Mouse (Mus musculus) v-Abl transformed pro-B cells (cell line): ENCODE measurements around the gene Rgs8.

Experiments
- in situ Hi-C, 2 experiments: fragments of 400-800 bp; cut with MboI; formaldehyde crosslinking; loops; one replicate each; pipeline ENCODE4 v1.15.1; 2025; ENCODE audit not compliant: unreplicated experiment in 2 of 2

Gene Rgs8

GRCm38 (mm10) chr1:153702853-153703410 is 50.1 kb downstream of the Rgs8 start:
- in situ Hi-C loops = loop anchor here (5.0 kb wide), 1 partner anchor 34 kb away; no protein-coding TSS in a partner anchor

DNA sequence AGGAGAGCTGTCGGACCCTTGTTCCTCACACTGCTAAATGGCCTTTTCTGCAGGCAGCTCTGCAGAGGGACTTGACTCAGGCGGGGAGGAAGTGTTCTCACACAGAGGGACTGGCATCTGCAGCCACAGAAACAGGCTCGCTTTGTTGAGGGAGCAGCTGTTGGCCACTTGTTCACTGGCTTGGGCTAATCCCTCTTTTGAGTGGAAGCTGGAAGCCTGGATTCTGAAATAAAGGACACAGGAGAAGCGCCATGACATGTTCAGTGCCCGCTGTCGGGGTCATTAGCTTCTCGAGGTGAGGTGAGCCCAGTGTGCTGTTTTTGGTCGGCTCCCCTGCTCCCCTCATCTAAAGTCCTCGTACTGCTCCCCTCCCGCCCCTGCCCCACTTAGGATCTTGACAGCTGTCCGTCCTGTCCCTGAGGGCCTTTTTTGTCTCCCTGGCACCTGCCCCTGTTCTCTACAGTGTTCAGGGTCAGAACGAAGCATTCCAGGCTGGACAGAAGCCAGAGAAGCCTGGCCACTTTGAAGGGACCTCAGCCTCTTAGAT is 50.7 kb downstream of the Rgs8 start:
- in situ Hi-C loops = loop anchor here (5.0 kb wide), 1 partner anchor 34 kb away; no protein-coding TSS in a partner anchor

- in situ Hi-C loops = loop anchor here (5.0 kb wide), 1 partner anchor 33 kb away; no protein-coding TSS in a partner anchor
These were observed 51.3 kb downstream of the Rgs8 start for GRCm38 (mm10) chr1:153704174-153704573.

DNA sequence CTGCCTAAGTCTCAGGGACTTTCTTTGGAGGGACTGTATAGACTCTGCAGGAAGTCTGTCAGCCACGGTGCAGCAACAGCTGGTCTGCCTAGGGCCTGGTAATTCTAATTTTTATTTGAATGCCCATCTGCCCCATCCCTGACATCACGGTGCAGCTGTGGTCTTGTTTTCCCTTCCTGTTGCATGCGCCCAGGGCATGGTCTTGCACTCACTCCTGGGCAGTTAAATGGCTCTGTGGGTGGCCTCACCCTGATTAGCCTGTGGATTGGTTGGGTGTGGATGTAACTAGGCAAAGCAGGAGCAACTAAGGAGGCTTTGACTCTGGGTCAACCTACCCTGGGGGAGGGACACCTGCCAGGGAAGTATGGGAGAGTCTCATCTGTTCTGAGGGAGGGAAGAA is 52.2 kb downstream of the Rgs8 start:
- in situ Hi-C loops = loop anchor here (5.0 kb wide), 1 partner anchor 32 kb away; no protein-coding TSS in a partner anchor

DNA sequence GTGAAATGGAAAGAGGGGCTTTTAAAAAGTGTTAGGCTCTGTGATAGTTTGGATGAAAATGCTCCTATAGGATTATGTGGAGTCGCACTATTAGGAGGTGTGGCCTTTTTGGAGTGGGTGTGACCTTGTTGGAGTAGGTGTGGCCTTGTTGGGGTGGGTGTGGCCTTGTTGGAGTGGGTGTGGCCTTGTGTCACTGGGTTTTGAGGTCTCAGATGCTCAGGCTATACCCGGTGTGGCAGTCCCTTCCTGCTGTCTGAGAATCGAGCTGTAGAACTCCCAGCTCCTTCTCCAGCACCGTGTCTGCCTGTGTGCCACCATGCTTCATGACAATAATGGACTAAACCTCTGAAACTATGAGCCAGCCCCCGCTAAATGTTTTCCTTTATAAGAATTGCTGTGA is 55.8 kb downstream of the Rgs8 start:
- in situ Hi-C loops = no loop called here

- in situ Hi-C loops = no loop called here
These were observed 56.6 kb downstream of the Rgs8 start for GRCm38 (mm10) chr1:153709451-153709850.

DNA sequence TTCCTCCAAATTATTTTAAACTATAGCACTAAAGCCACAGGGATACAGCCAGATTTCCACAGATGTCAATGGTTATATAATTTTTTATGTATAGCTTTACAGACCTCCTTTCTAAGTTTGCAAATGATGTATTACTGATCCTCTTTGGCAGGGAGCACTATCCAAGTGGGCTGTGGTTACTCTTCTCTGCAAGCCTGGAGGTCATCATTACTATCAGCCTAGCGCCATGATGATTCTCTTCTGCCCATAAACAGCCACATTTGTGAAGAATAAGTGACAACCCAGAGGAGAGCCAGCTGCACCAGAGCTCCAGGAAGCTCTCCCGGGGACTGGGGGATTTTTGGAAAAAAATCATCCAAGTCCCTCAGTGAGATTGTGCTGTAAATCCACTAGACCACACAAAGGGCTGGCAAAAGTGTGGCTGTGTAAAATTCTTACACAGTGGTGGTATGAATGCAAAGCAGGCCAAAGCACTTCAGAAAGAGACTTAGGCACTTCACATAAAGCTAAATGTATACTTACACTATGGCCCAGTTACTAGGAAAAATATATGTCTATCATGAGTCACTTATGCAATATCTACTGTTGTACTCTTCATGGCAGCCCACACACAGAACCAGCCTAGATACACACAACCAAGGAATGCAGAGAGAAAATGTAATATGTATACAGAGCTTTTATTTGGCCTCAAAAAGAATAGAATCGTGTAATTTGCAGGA is 58.9 kb downstream of the Rgs8 start:
- in situ Hi-C loops = no loop called here

DNA sequence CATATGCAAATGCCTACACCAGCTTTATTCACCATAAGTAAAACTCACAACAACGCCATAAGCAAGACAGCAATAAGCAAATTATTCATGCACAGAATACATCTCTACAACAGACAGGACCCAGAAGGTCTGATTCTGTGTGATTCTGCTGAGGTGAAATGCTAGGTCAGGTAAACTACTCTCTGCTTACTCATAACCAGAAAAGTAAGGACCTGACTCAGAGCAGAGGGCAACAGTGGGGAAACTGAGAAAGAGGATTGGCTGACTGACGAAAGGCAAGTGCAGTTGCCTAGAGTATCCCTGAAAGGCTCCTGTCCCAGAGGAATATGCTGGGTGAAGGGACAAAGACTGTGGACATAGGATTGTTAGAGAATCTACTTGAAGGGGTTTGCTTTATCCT is 59.8 kb downstream of the Rgs8 start:
- in situ Hi-C loops = no loop called here

- in situ Hi-C loops = no loop called here
These were observed 65.2 kb downstream of the Rgs8 start for GRCm38 (mm10) chr1:153717990-153718389.

GRCm38 (mm10) chr1:153720935-153721334 is 68.1 kb downstream of the Rgs8 start:
- in situ Hi-C loops = no loop called here

DNA sequence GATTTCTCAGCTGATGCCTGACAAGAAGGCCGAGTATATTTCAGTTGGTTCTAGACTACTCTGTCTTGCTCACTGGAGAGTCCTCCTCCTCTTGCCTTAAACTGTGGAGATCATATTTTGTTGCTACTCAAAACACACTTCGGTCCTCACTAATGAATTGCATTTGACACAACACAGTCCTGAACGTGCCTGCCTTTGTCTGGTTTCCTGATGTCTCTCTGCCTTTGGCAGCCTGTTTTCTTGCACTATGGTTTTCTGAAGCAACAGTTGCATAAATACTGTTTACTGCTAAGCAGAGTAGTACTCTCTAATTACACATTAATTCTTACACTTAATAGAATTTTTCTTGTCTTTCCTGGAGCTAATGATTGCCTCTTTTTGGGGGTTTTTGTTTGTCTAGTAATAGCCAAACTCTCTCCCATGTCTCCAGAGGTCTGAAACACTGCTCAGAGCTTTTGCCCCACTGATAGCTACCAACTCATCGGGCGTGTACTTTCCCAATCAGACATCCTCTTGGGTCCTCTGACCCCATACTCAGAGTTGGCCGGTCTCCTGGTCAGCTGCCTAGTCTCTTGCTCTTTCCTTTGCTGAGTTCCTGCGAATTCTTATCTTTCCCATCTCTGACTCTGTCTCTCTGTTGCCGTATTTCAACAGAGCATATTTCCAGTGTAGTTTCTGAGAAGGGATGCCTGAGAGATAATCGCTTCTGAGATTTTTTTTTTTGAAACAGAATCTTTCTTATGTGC is 68.9 kb downstream of the Rgs8 start:
- in situ Hi-C loops = no loop called here

- in situ Hi-C loops = no loop called here
These were observed 70.6 kb downstream of the Rgs8 start for GRCm38 (mm10) chr1:153723426-153723825.

DNA sequence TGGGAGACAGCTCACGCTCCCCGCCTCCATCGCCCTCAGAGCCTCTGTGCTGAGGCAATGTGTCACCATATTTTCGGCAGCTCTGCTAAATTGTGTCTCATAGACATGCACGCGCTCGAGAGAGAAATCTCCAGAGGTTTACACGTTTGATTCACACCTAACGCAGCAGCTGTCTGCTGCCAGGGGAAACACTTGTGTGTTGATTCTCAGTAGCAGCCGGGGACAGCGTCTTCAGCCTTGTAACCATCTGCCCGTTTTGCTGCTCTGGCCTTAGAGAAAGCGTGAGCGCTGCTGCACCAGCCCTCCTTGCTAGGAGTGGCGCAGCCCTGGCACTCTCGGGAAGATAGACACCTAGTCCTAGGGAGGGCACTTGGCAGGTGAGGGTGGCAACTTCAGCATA is 73.8 kb downstream of the Rgs8 start:
- in situ Hi-C loops = no loop called here

GRCm38 (mm10) chr1:153729806-153730205 is 77.0 kb downstream of the Rgs8 start:
- in situ Hi-C loops = no loop called here

- in situ Hi-C loops = no loop called here
These were observed 77.8 kb downstream of the Rgs8 start for GRCm38 (mm10) chr1:153730671-153731070.

GRCm38 (mm10) chr1:153733181-153733580 is 80.4 kb downstream of the Rgs8 start:
- in situ Hi-C loops = no loop called here

DNA sequence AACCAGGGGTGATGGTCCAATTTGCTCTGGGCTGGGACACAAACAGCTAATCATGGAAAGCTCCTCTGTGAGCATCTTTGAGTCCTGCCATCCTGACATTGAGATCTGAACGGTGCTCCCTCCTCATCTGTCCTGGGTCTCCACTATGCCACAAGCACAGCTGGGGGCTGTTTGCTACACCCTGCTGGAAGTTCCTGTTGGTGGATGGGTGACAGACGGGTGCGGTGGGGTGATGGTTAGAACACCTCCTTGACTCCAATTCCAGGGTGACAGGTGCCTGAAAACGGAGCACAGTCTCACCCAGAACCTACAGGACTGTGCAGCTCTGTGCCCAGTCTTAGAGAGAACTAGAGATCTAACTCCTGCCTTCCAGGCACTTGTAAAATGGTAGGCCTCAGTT is 82.0 kb downstream of the Rgs8 start:
- in situ Hi-C loops = loop anchor here (5.0 kb wide), 1 partner anchor 33 kb away; no protein-coding TSS in a partner anchor

- in situ Hi-C loops = loop anchor here (5.0 kb wide), 1 partner anchor 34 kb away; no protein-coding TSS in a partner anchor
These were observed 83.3 kb downstream of the Rgs8 start for GRCm38 (mm10) chr1:153736096-153736495.

- in situ Hi-C loops = loop anchor here (5.0 kb wide), 1 partner anchor 35 kb away; no protein-coding TSS in a partner anchor
These were observed 84.6 kb downstream of the Rgs8 start for GRCm38 (mm10) chr1:153737101-153738085.
